Mouse (Mus musculus) kidney, adult 2 months (tissue): ENCODE data around the gene Fxyd4.

Experiments
- CTCF ChIP-seq: fragments of 200-500 bp; conservative IDR thresholded peaks from 2 replicates; pipeline ENCODE4 v1.5.1; 2011; ENCODE audit warnings: low read depth, mild to moderate bottlenecking, control low read depth, low read length, moderate library complexity, mixed read lengths; ENCODE audit not compliant: insufficient read depth, insufficient read length
- POLR2A ChIP-seq: fragments of 200-500 bp; IDR thresholded peaks from one replicate; pipeline ENCODE4 v1.6.1; 2011; ENCODE audit warnings: low read depth, low read length, control low read depth

- no peak for TF ChIP-seq POLR2A
- TF ChIP-seq CTCF: no peak
Measured at GRCm38 (mm10) chr6:117897800-117898199, 39.7 kb downstream of the Fxyd4 start.
